Mouse (Mus musculus): ENCODE measurements around the gene Lrp8. TPM values are rescaled to one million over a fixed set of nuclear protein-coding genes. Genes with fewer than 3 reads are reported as not detected.
A peak's percentile ranks its signal among the peaks of the same experiment; 100 is the strongest.

Gene Lrp8
- polyA plus RNA-seq (2011; ENCODE audit: insufficient read depth, insufficient read length, low replicate concordance, missing spikeins): 7.6 and 10.2 TPM in 2 replicates

- peak within 1 kb of the TSS; percentile 75 for H3K4me3 ChIP-seq (replicated peaks; ENCODE audit: control insufficient read depth, low read depth, low read length)
- H3K4me1 ChIP-seq (ENCODE audit: control insufficient read depth, insufficient read depth, low read length): peaks cover 4% of the 10 kb centered on the region; the same call in 1 of the 2 replicates
- H3K27ac ChIP-seq (ENCODE audit: control insufficient read depth, insufficient read depth, low read depth, low read length, poor library complexity): peak within 1 kb of the TSS; percentile 77
- WGBS: 8% methylated on average over 39 of the region's 44 CpGs
- TF ChIP-seq CTCF (IDR thresholded peaks at IDR 0.05; ENCODE audit: control insufficient read depth, insufficient read depth, low read length) (no peak), POLR2A (IDR thresholded peaks at IDR 0.05; ENCODE audit: borderline replicate concordance, control insufficient read depth, low read depth, low read length) (no peak)
Measured at GRCm38 (mm10) chr4:107802185-107802449, at the start of gene Lrp8. Gene Lrp8, plus strand, starts transcription at chr4:107802261.

GRCm38 (mm10) chr4:107756222-107756621 is 45.8 kb upstream of the Lrp8 start:
- no peak for TF ChIP-seq CTCF (IDR thresholded peaks at IDR 0.05; ENCODE audit: control insufficient read depth, insufficient read depth, low read length)
- no peak for TF ChIP-seq POLR2A (IDR thresholded peaks at IDR 0.05; ENCODE audit: borderline replicate concordance, control insufficient read depth, low read depth, low read length)
- 57% methylated on average over 10 of the region's 10 CpGs for WGBS
- Histone ChIP-seq H3K27ac (ENCODE audit: control insufficient read depth, insufficient read depth, low read depth, low read length, poor library complexity) (no peak overlapping the region), H3K4me1 (ENCODE audit: control insufficient read depth, insufficient read depth, low read length) (peaks cover 3% of the 10 kb centered on the region; the same call in 1 of the 2 replicates), H3K4me3 (replicated peaks; ENCODE audit: control insufficient read depth, low read depth, low read length) (no peak overlapping the region)

GRCm38 (mm10) chr4:107757487-107758470 is 44.3 kb upstream of the Lrp8 start:
- Histone ChIP-seq H3K4me3 (replicated peaks; ENCODE audit: control insufficient read depth, low read depth, low read length) (no peak overlapping the region), H3K27ac (ENCODE audit: control insufficient read depth, insufficient read depth, low read depth, low read length, poor library complexity) (0 out of 2 replicates have a peak overlapping the region, but pooled peaks have one; percentile 36), H3K4me1 (ENCODE audit: control insufficient read depth, insufficient read depth, low read length) (peaks cover 3% of the 10 kb centered on the region)
- WGBS: 68% methylated on average over 15 of the region's 15 CpGs
- TF ChIP-seq CTCF (IDR thresholded peaks at IDR 0.05; ENCODE audit: control insufficient read depth, insufficient read depth, low read length) (no peak), POLR2A (IDR thresholded peaks at IDR 0.05; ENCODE audit: borderline replicate concordance, control insufficient read depth, low read depth, low read length) (no peak)

- Histone ChIP-seq H3K27ac (ENCODE audit: control insufficient read depth, insufficient read depth, low read depth, low read length, poor library complexity) (0 out of 2 replicates have a peak overlapping the region, but pooled peaks have one; percentile 11), H3K4me1 (ENCODE audit: control insufficient read depth, insufficient read depth, low read length) (peaks cover 3% of the 10 kb centered on the region), H3K4me3 (replicated peaks; ENCODE audit: control insufficient read depth, low read depth, low read length) (no peak overlapping the region)
- no peak for TF ChIP-seq POLR2A (IDR thresholded peaks at IDR 0.05; ENCODE audit: borderline replicate concordance, control insufficient read depth, low read depth, low read length)
- no peak for TF ChIP-seq CTCF (IDR thresholded peaks at IDR 0.05; ENCODE audit: control insufficient read depth, insufficient read depth, low read length)
- WGBS: 31% methylated on average over 9 of the region's 9 CpGs
Measured at GRCm38 (mm10) chr4:107758938-107759337, 43.1 kb upstream of the Lrp8 start.

GRCm38 (mm10) chr4:107763001-107763400 is 39.1 kb upstream of the Lrp8 start:
- Histone ChIP-seq H3K27ac (ENCODE audit: control insufficient read depth, insufficient read depth, low read depth, low read length, poor library complexity) (no peak overlapping the region), H3K4me3 (replicated peaks; ENCODE audit: control insufficient read depth, low read depth, low read length) (no peak overlapping the region), H3K4me1 (ENCODE audit: control insufficient read depth, insufficient read depth, low read length) (no peaks in the 10 kb centered on the region; the same call in none of the 2 replicates)
- WGBS: 75% methylated on average over 3 of the region's 3 CpGs
- no peak for TF ChIP-seq POLR2A (IDR thresholded peaks at IDR 0.05; ENCODE audit: borderline replicate concordance, control insufficient read depth, low read depth, low read length)
- TF ChIP-seq CTCF (IDR thresholded peaks at IDR 0.05; ENCODE audit: control insufficient read depth, insufficient read depth, low read length): no peak

GRCm38 (mm10) chr4:107763598-107763997 is 38.5 kb upstream of the Lrp8 start:
- no peak for TF ChIP-seq POLR2A (IDR thresholded peaks at IDR 0.05; ENCODE audit: borderline replicate concordance, control insufficient read depth, low read depth, low read length)
- no peak for TF ChIP-seq CTCF (IDR thresholded peaks at IDR 0.05; ENCODE audit: control insufficient read depth, insufficient read depth, low read length)
- no peaks in the 10 kb centered on the region; the same call in none of the 2 replicates for H3K4me1 ChIP-seq (ENCODE audit: control insufficient read depth, insufficient read depth, low read length)
- 97% methylated on average over 2 of the region's 2 CpGs for WGBS
- H3K27ac ChIP-seq (ENCODE audit: control insufficient read depth, insufficient read depth, low read depth, low read length, poor library complexity): no peak overlapping the region
- H3K4me3 ChIP-seq (replicated peaks; ENCODE audit: control insufficient read depth, low read depth, low read length): no peak overlapping the region

GRCm38 (mm10) chr4:107765196-107765813 is 36.8 kb upstream of the Lrp8 start:
- 64% methylated on average over 9 of the region's 9 CpGs for WGBS
- peak overlapping the region; percentile 24 for H3K27ac ChIP-seq (ENCODE audit: control insufficient read depth, insufficient read depth, low read depth, low read length, poor library complexity)
- no peaks in the 10 kb centered on the region; the same call in none of the 2 replicates for H3K4me1 ChIP-seq (ENCODE audit: control insufficient read depth, insufficient read depth, low read length)
- H3K4me3 ChIP-seq (replicated peaks; ENCODE audit: control insufficient read depth, low read depth, low read length): no peak overlapping the region
- TF ChIP-seq POLR2A (IDR thresholded peaks at IDR 0.05; ENCODE audit: borderline replicate concordance, control insufficient read depth, low read depth, low read length) (no peak), CTCF (IDR thresholded peaks at IDR 0.05; ENCODE audit: control insufficient read depth, insufficient read depth, low read length) (no peak)

- TF ChIP-seq POLR2A (IDR thresholded peaks at IDR 0.05; ENCODE audit: borderline replicate concordance, control insufficient read depth, low read depth, low read length): no peak
- no peak for TF ChIP-seq CTCF (IDR thresholded peaks at IDR 0.05; ENCODE audit: control insufficient read depth, insufficient read depth, low read length)
Measured at GRCm38 (mm10) chr4:107766182-107766581, 35.9 kb upstream of the Lrp8 start.

More at GRCm38 (mm10) chr4:107766182-107766581, 35.9 kb upstream of the Lrp8 start:
- no peaks in the 10 kb centered on the region; the same call in none of the 2 replicates for H3K4me1 ChIP-seq (ENCODE audit: control insufficient read depth, insufficient read depth, low read length)
- WGBS: 77% methylated on average over 5 of the region's 5 CpGs
- no peak overlapping the region for H3K27ac ChIP-seq (ENCODE audit: control insufficient read depth, insufficient read depth, low read depth, low read length, poor library complexity)
- H3K4me3 ChIP-seq (replicated peaks; ENCODE audit: control insufficient read depth, low read depth, low read length): no peak overlapping the region
